Mouse (Mus musculus) thymus, postnatal 4 days (tissue): ENCODE measurements around the gene Smurf1.

Experiments
- DNase-seq: peaks from one replicate; pipeline ENCODE4 v3.0.0; 2021

Smurf1 gene

GRCm38 (mm10) chr5:144965639-144966351 lies at the start of gene Smurf1:
Gene Smurf1, minus strand, starts transcription at chr5:144965847.
- peak; percentile 96 for DNase-seq

- DNase-seq = no peak
Measured at GRCm38 (mm10) chr5:145014278-145014677, 48.6 kb upstream of the Smurf1 start.

- DNase-seq = no peak
Measured at GRCm38 (mm10) chr5:145008878-145009659, 43.4 kb upstream of the Smurf1 start.

GRCm38 (mm10) chr5:145005596-145005995 lies 39.9 kb upstream of the Smurf1 start:
- DNase-seq = no peak

GRCm38 (mm10) chr5:145004495-145004894 lies 38.8 kb upstream of the Smurf1 start:
- no peak for DNase-seq

GRCm38 (mm10) chr5:145003362-145003761 lies 37.7 kb upstream of the Smurf1 start:
- DNase-seq = no peak

GRCm38 (mm10) chr5:144998491-144998890 lies 32.8 kb upstream of the Smurf1 start:
- DNase-seq = peak; percentile 52

- DNase-seq = no peak
Measured at GRCm38 (mm10) chr5:144990481-144990880, 24.8 kb upstream of the Smurf1 start.

- DNase-seq = no peak
Measured at GRCm38 (mm10) chr5:144990051-144990450, 24.4 kb upstream of the Smurf1 start.

GRCm38 (mm10) chr5:144989061-144989405 lies 23.4 kb upstream of the Smurf1 start:
- DNase-seq = no peak

GRCm38 (mm10) chr5:144988340-144989060 lies 22.9 kb upstream of the Smurf1 start:
- no peak for DNase-seq

- no peak for DNase-seq
Measured at GRCm38 (mm10) chr5:144987561-144987960, 21.9 kb upstream of the Smurf1 start.

GRCm38 (mm10) chr5:144984839-144985238 lies 19.2 kb upstream of the Smurf1 start:
- DNase-seq = no peak

GRCm38 (mm10) chr5:144983227-144983626 lies 17.6 kb upstream of the Smurf1 start:
- no peak for DNase-seq

- DNase-seq = no peak
Measured at GRCm38 (mm10) chr5:144979110-144979509, 13.5 kb upstream of the Smurf1 start.

GRCm38 (mm10) chr5:144978533-144979107 lies 13.0 kb upstream of the Smurf1 start:
- DNase-seq = no peak

GRCm38 (mm10) chr5:144971266-144971665 lies 5.6 kb upstream of the Smurf1 start:
- no peak for DNase-seq

GRCm38 (mm10) chr5:144964872-144965638 lies 592 bp downstream of the Smurf1 start:
- DNase-seq = peak; percentile 98

GRCm38 (mm10) chr5:144964465-144964864 lies 1.2 kb downstream of the Smurf1 start:
- DNase-seq = no peak

- DNase-seq = peak; percentile 83
Measured at GRCm38 (mm10) chr5:144963817-144964261, 1.8 kb downstream of the Smurf1 start.

GRCm38 (mm10) chr5:144963401-144963800 lies 2.2 kb downstream of the Smurf1 start:
- no peak for DNase-seq

GRCm38 (mm10) chr5:144958271-144958670 lies 7.4 kb downstream of the Smurf1 start:
- DNase-seq = no peak
